Mouse (Mus musculus) limb, embryonic 11.5 days (tissue): ENCODE measurements around the gene Scn8a. TPM values are rescaled to one million over a fixed set of nuclear protein-coding genes. Genes with fewer than 3 reads are reported as not detected.

Experiments used
- ATAC-seq: fragments of 200-750 bp; cut with Nextera tagmentation; 2 replicates; pipeline ENCODE4 v1.8.0; 2017; ENCODE audit warnings: low read depth; ENCODE audit not compliant: insufficient number of reproducible peaks, low FRiP score, low TSS enrichment
- DNase-seq: peaks from one replicate; pipeline ENCODE4 v3.0.0-alpha.2; 2015; ENCODE audit warnings: low spot score
- H3K27ac ChIP-seq: fragments of 300-500 bp; sonication (generic); replicated peaks from 2 replicates; pipeline ENCODE4 v1.5.1; 2014; ENCODE audit warnings: low read depth, mild to moderate bottlenecking, low read length
- H3K27me3 ChIP-seq: fragments of 300-500 bp; sonication (generic); 2 replicates; pipeline ENCODE4 v1.6.1; 2014; ENCODE audit warnings: mild to moderate bottlenecking, low read length, mixed read lengths; ENCODE audit not compliant: control insufficient read depth, insufficient read depth
- H3K36me3 ChIP-seq: fragments of 300-500 bp; sonication (generic); 2 replicates; pipeline ENCODE4 v1.6.1; 2014; ENCODE audit warnings: mild to moderate bottlenecking, low read length, moderate library complexity, mixed read lengths; ENCODE audit not compliant: control insufficient read depth, insufficient read depth
- H3K4me1 ChIP-seq: fragments of 300-500 bp; sonication (generic); 2 replicates; pipeline ENCODE4 v1.6.1; 2014; ENCODE audit warnings: low read length, mixed read lengths; ENCODE audit not compliant: control insufficient read depth, insufficient read depth
- H3K4me2 ChIP-seq: fragments of 300-500 bp; sonication (generic); 2 replicates; pipeline ENCODE4 v1.6.1; 2014; ENCODE audit warnings: low read depth, mild to moderate bottlenecking, moderate library complexity; ENCODE audit not compliant: severe bottlenecking
- H3K4me3 ChIP-seq: fragments of 300-500 bp; sonication (generic); 2 replicates; pipeline ENCODE4 v1.5.1; 2014; ENCODE audit warnings: low read depth, low read length
- H3K9ac ChIP-seq: fragments of 300-500 bp; sonication (generic); 2 replicates; pipeline ENCODE4 v1.6.1; 2014; ENCODE audit warnings: mild to moderate bottlenecking, low read length
- H3K9me3 ChIP-seq: fragments of 300-500 bp; sonication (generic); 2 replicates; pipeline ENCODE4 v1.6.1; 2016; ENCODE audit warnings: low read length; ENCODE audit not compliant: control insufficient read depth
- WGBS: fragments of 180-500 bp; shearing (Covaris S2); extraction: QIAGEN DNeasy Blood & Tissue Kit; methylation state at CpG from one replicate; pipeline ENCODE4 v1.1.7; 2014; 5-methylcytosine and 5-hydroxymethylcytosine counted together
- polyA plus RNA-seq: library from polyadenylated mRNA; unstranded; fragments of >200 nt; fragmentation: Nextera tagmentation; extraction: Ambion mirVana; gene quantifications from 2 replicates; pipeline ENCODE4 v1.2.1, GENCODE M21; 2014

The Scn8a gene
- polyA plus RNA-seq, 1 experiment from 2014 or later: 4.5 TPM

GRCm38 (mm10) chr15:101060280-101060852 is 190.7 kb downstream of the Scn8a start:
- 74% methylated on average over 11 of the region's 11 CpGs for WGBS
- Histone ChIP-seq H3K4me2 (no peak overlapping the region), H3K27ac (no peak overlapping the region), H3K36me3 (no peaks in the 10 kb centered on the region), H3K9ac (no peak overlapping the region), H3K4me1 (peaks cover 15% of the 10 kb centered on the region), H3K4me3 (no peak overlapping the region), H3K27me3 (no peaks in the 10 kb centered on the region), H3K9me3 (no peaks in the 10 kb centered on the region)
- DNase-seq: no peak
- no peak for ATAC-seq

- Histone ChIP-seq H3K4me2 (no peak overlapping the region), H3K9ac (no peak overlapping the region; the same call in 1 of the 2 replicates), H3K9me3 (no peaks in the 10 kb centered on the region), H3K4me1 (peaks cover 55% of the 10 kb centered on the region), H3K27ac (peak overlapping the region; percentile 39; the same call in 1 of the 2 replicates), H3K4me3 (no peak overlapping the region), H3K36me3 (no peaks in the 10 kb centered on the region), H3K27me3 (no peaks in the 10 kb centered on the region)
- ATAC-seq (no peak), DNase-seq (no peak)
- 16% methylated on average over 6 of the region's 6 CpGs for WGBS
Observed at GRCm38 (mm10) chr15:101065069-101065468, 195.4 kb downstream of the Scn8a start.

- 9% methylated on average over 6 of the region's 6 CpGs for WGBS
- H3K4me2 ChIP-seq: no peak overlapping the region
- ATAC-seq (no peak), DNase-seq (no peak)
- no peak overlapping the region for H3K4me3 ChIP-seq
- H3K4me1 ChIP-seq: peaks cover 69% of the 10 kb centered on the region
- H3K36me3 ChIP-seq: no peaks in the 10 kb centered on the region
- H3K9ac ChIP-seq: no peak overlapping the region
- no peaks in the 10 kb centered on the region for H3K27me3 ChIP-seq
- no peak overlapping the region for H3K27ac ChIP-seq
- no peaks in the 10 kb centered on the region for H3K9me3 ChIP-seq
Observed at GRCm38 (mm10) chr15:101066364-101066847, 196.7 kb downstream of the Scn8a start.

- Histone ChIP-seq H3K4me3 (no peak overlapping the region), H3K9ac (no peak overlapping the region), H3K27ac (no peak overlapping the region), H3K4me2 (no peak overlapping the region), H3K36me3 (no peaks in the 10 kb centered on the region), H3K27me3 (no peaks in the 10 kb centered on the region), H3K4me1 (peaks cover 64% of the 10 kb centered on the region), H3K9me3 (no peaks in the 10 kb centered on the region)
- DNase-seq (no peak), ATAC-seq (no peak)
- WGBS: 20% methylated on average over 7 of the region's 9 CpGs
Observed at GRCm38 (mm10) chr15:101066920-101067696, 197.4 kb downstream of the Scn8a start.

- Histone ChIP-seq H3K27me3 (no peaks in the 10 kb centered on the region), H3K36me3 (no peaks in the 10 kb centered on the region), H3K27ac (no peak overlapping the region), H3K9me3 (no peaks in the 10 kb centered on the region), H3K4me1 (peaks cover 59% of the 10 kb centered on the region), H3K9ac (no peak overlapping the region), H3K4me2 (no peak overlapping the region), H3K4me3 (no peak overlapping the region)
- ATAC-seq: no peak
- no peak for DNase-seq
- WGBS: 69% methylated on average over 3 of the region's 3 CpGs
Observed at GRCm38 (mm10) chr15:101068029-101068428, 198.4 kb downstream of the Scn8a start.

- 79% methylated on average over 4 of the region's 4 CpGs for WGBS
- H3K4me1 ChIP-seq: peaks cover 59% of the 10 kb centered on the region
- ATAC-seq: no peak
Observed at GRCm38 (mm10) chr15:101068671-101069070, 199.0 kb downstream of the Scn8a start.

GRCm38 (mm10) chr15:101069641-101070190 is 200.1 kb downstream of the Scn8a start:
- H3K27me3 ChIP-seq: no peaks in the 10 kb centered on the region
- DNase-seq (no peak), ATAC-seq (no peak)
- no peak overlapping the region for H3K4me3 ChIP-seq
- no peak overlapping the region for H3K9ac ChIP-seq
- peaks cover 4% of the 10 kb centered on the region; the same call in 1 of the 2 replicates for H3K36me3 ChIP-seq
- peaks cover 59% of the 10 kb centered on the region for H3K4me1 ChIP-seq
- H3K27ac ChIP-seq: no peak overlapping the region
- no peak overlapping the region for H3K4me2 ChIP-seq
- 53% methylated on average over 9 of the region's 9 CpGs for WGBS
- no peaks in the 10 kb centered on the region for H3K9me3 ChIP-seq

More at GRCm38 (mm10) chr15:101068671-101069070, 199.0 kb downstream of the Scn8a start:
- Histone ChIP-seq H3K4me2 (no peak overlapping the region), H3K4me3 (no peak overlapping the region), H3K27me3 (no peaks in the 10 kb centered on the region), H3K27ac (no peak overlapping the region), H3K9ac (no peak overlapping the region), H3K36me3 (no peaks in the 10 kb centered on the region), H3K9me3 (no peaks in the 10 kb centered on the region)
- no peak for DNase-seq

- H3K4me2 ChIP-seq: no peak overlapping the region; the same call in 1 of the 2 replicates
Observed at GRCm38 (mm10) chr15:101070762-101071161, 201.1 kb downstream of the Scn8a start.

More at GRCm38 (mm10) chr15:101070762-101071161, 201.1 kb downstream of the Scn8a start:
- WGBS: 27% methylated on average over 5 of the region's 5 CpGs
- Histone ChIP-seq H3K36me3 (peaks cover 4% of the 10 kb centered on the region; the same call in 1 of the 2 replicates), H3K27me3 (no peaks in the 10 kb centered on the region), H3K9ac (no peak overlapping the region), H3K4me3 (no peak overlapping the region), H3K9me3 (no peaks in the 10 kb centered on the region), H3K4me1 (peaks cover 59% of the 10 kb centered on the region), H3K27ac (no peak overlapping the region)
- ATAC-seq: no peak
- DNase-seq: peak; percentile 30
